Mouse (Mus musculus) thymus, postnatal 4 days (tissue): ENCODE measurements around the gene Kcnk15.

Experiments
- DNase-seq: peaks from one replicate; pipeline ENCODE4 v3.0.0; 2021

Kcnk15 gene

GRCm38 (mm10) chr2:163853461-163853901, at the start of gene Kcnk15:
TSS of gene Kcnk15 (plus strand) at chr2:163853651.
- peak; percentile 67 for DNase-seq

- no peak for DNase-seq
These were observed 49.6 kb upstream of the Kcnk15 start for GRCm38 (mm10) chr2:163803838-163804237.

- no peak for DNase-seq
These were observed 44.3 kb upstream of the Kcnk15 start for GRCm38 (mm10) chr2:163809166-163809565.

GRCm38 (mm10) chr2:163809704-163810103, 43.7 kb upstream of the Kcnk15 start:
- no peak for DNase-seq

GRCm38 (mm10) chr2:163813077-163813476, 40.4 kb upstream of the Kcnk15 start:
- no peak for DNase-seq

GRCm38 (mm10) chr2:163814739-163815465, 38.5 kb upstream of the Kcnk15 start:
- no peak for DNase-seq

GRCm38 (mm10) chr2:163820607-163821006, 32.8 kb upstream of the Kcnk15 start, which contains the start of gene Ccn5:
TSS of gene Ccn5 (plus strand) at chr2:163820861.
- no peak for DNase-seq

- DNase-seq = peak; percentile 81
These were observed 30.2 kb upstream of the Kcnk15 start for GRCm38 (mm10) chr2:163823248-163823647.

- no peak for DNase-seq
These were observed 29.7 kb upstream of the Kcnk15 start for GRCm38 (mm10) chr2:163823771-163824170.

GRCm38 (mm10) chr2:163825861-163826260, 27.6 kb upstream of the Kcnk15 start:
- DNase-seq = no peak

GRCm38 (mm10) chr2:163826494-163826893, 27.0 kb upstream of the Kcnk15 start:
- DNase-seq = no peak

- no peak for DNase-seq
These were observed 22.3 kb upstream of the Kcnk15 start for GRCm38 (mm10) chr2:163831163-163831562.

- peak; percentile 86 for DNase-seq
These were observed 15.4 kb upstream of the Kcnk15 start for GRCm38 (mm10) chr2:163838043-163838442.

- no peak for DNase-seq
These were observed 13.9 kb upstream of the Kcnk15 start for GRCm38 (mm10) chr2:163839519-163839918.

- no peak for DNase-seq
These were observed 11.4 kb upstream of the Kcnk15 start for GRCm38 (mm10) chr2:163842043-163842442.

GRCm38 (mm10) chr2:163857233-163857632, 3.8 kb downstream of the Kcnk15 start:
- DNase-seq = no peak

GRCm38 (mm10) chr2:163858254-163858947, 5.0 kb downstream of the Kcnk15 start:
- peak; percentile 81 for DNase-seq

GRCm38 (mm10) chr2:163865311-163865710, 11.9 kb downstream of the Kcnk15 start:
- DNase-seq = no peak

GRCm38 (mm10) chr2:163866061-163866460, 12.6 kb downstream of the Kcnk15 start:
- no peak for DNase-seq

- no peak for DNase-seq
These were observed 16.3 kb downstream of the Kcnk15 start for GRCm38 (mm10) chr2:163869783-163870182.

- DNase-seq = no peak
These were observed 17.8 kb downstream of the Kcnk15 start for GRCm38 (mm10) chr2:163871266-163871665.

- DNase-seq = no peak
These were observed 18.5 kb downstream of the Kcnk15 start for GRCm38 (mm10) chr2:163871906-163872305.

- DNase-seq = no peak
These were observed 21.4 kb downstream of the Kcnk15 start for GRCm38 (mm10) chr2:163874877-163875276.

GRCm38 (mm10) chr2:163875484-163875883, 22.0 kb downstream of the Kcnk15 start:
- no peak for DNase-seq
